Comparison of ENCODE assay signal across 10 mouse cellular contexts in genomic region chr13:93389242-93389625, GRCm38 (mm10).
DNase-seq lines count a peak whose midpoint lies in the region; ATAC-seq lines count a peak whose summit lies in the region.
"Had no signal": no experiment of that assay in that cellular context is flagged by ENCODE, and none has a peak within 500 bp of the region (broad histone marks: within the 10 kb centered on the region; RNA-seq: fewer than 3 reads in every experiment).

No protein-coding gene starts in this region.

- no peak overlapping the region for H3K4me3 ChIP-seq in kidney, embryonic 16.5 days (ENCODE audit: low read length)
- H3K4me3 ChIP-seq in embryonic facial prominence, embryonic 10.5 days = no peak overlapping the region
- no peak overlapping the region for H3K4me3 ChIP-seq in liver, embryonic 12.5 days
- H3K4me3 ChIP-seq in forebrain, embryonic 12.5 days (replicated peaks) = no peak overlapping the region

- no peaks in the 10 kb centered on the region for H3K36me3 ChIP-seq in kidney, embryonic 16.5 days (ENCODE audit: insufficient read depth, low read length)
- H3K36me3 ChIP-seq in embryonic facial prominence, embryonic 10.5 days (replicated peaks) = peaks cover 25% of the 10 kb centered on the region
- peaks cover 11% of the 10 kb centered on the region for H3K36me3 ChIP-seq in liver, embryonic 12.5 days
- H3K36me3 ChIP-seq in forebrain, embryonic 12.5 days (replicated peaks) = peaks cover 3% of the 10 kb centered on the region; the same call in 1 of the 2 replicates

- peak overlapping the region; percentile 66 for H3K27ac ChIP-seq in kidney, embryonic 16.5 days (ENCODE audit: low read length)
- H3K27ac ChIP-seq in embryonic facial prominence, embryonic 10.5 days (replicated peaks) = no peak overlapping the region
- H3K27ac ChIP-seq in liver, embryonic 12.5 days = peak overlapping the region; percentile 97
- no peak overlapping the region for H3K27ac ChIP-seq in forebrain, embryonic 12.5 days

- DNase-seq in kidney, postnatal 36 days = no peak
- peak; percentile 72 for DNase-seq in R1 (ENCODE audit: low read depth, low spot score)
- peak; percentile 20 for DNase-seq in embryonic facial prominence, embryonic 10.5 days (ENCODE audit: low spot score)
- no peak for DNase-seq in urinary bladder, adult 18-20 months (ENCODE audit: low spot score in 2 of 2)
- DNase-seq in cerebellum, adult 11 months = no peak
- DNase-seq: layer of hippocampus, adult 9-11 months; thymus, adult 18-20 months had no signal

- H3K9me3 ChIP-seq in kidney, embryonic 16.5 days (ENCODE audit: low read length) = no peaks in the 10 kb centered on the region
- H3K9me3 ChIP-seq in embryonic facial prominence, embryonic 10.5 days = no peaks in the 10 kb centered on the region
- no peaks in the 10 kb centered on the region for H3K9me3 ChIP-seq in liver, embryonic 12.5 days (replicated peaks)
- no peaks in the 10 kb centered on the region for H3K9me3 ChIP-seq in forebrain, embryonic 12.5 days

- no peak overlapping the region for H3K9ac ChIP-seq in kidney, embryonic 16.5 days (replicated peaks; ENCODE audit: low read length)
- H3K9ac ChIP-seq in liver, embryonic 12.5 days = peak overlapping the region; percentile 60
- no peak overlapping the region for H3K9ac ChIP-seq in forebrain, embryonic 12.5 days

- WGBS in kidney, embryonic 16.5 days = 21% methylated on average over 2 of the region's 2 CpGs
- WGBS in embryonic facial prominence, embryonic 10.5 days = 61% methylated on average over 2 of the region's 2 CpGs
- WGBS in liver, embryonic 12.5 days (ENCODE audit: insufficient replicate concordance) = 38% methylated on average over 2 of the region's 2 CpGs
- 51% methylated on average over 2 of the region's 2 CpGs for WGBS in forebrain, embryonic 12.5 days

- H3K4me1 ChIP-seq in kidney, embryonic 16.5 days (ENCODE audit: insufficient read depth, low read length) = no peaks in the 10 kb centered on the region
- H3K4me1 ChIP-seq in embryonic facial prominence, embryonic 10.5 days = 0 out of 2 replicates have a peak, but pooled peaks cover 4% of the 10 kb centered on the region
- H3K4me1 ChIP-seq in liver, embryonic 12.5 days = peaks cover 61% of the 10 kb centered on the region
- H3K4me1 ChIP-seq in forebrain, embryonic 12.5 days = no peaks in the 10 kb centered on the region

- ATAC-seq in kidney, embryonic 16.5 days (ENCODE audit: low FRiP score, low TSS enrichment) = peak; percentile 92
- no peak for ATAC-seq in liver, embryonic 12.5 days
- no peak for ATAC-seq in forebrain, embryonic 12.5 days (ENCODE audit: low FRiP score)

- no peaks in the 10 kb centered on the region for H3K27me3 ChIP-seq in kidney, embryonic 16.5 days (ENCODE audit: insufficient read depth, low read length)
- H3K27me3 ChIP-seq in embryonic facial prominence, embryonic 10.5 days (replicated peaks; ENCODE audit: low read depth, poor library complexity, severe bottlenecking) = no peaks in the 10 kb centered on the region
- no peaks in the 10 kb centered on the region for H3K27me3 ChIP-seq in liver, embryonic 12.5 days (replicated peaks)
- no peaks in the 10 kb centered on the region for H3K27me3 ChIP-seq in forebrain, embryonic 12.5 days

- H3K4me2 ChIP-seq in kidney, embryonic 16.5 days (replicated peaks; ENCODE audit: low read depth, low read length) = no peak overlapping the region
- H3K4me2 ChIP-seq in liver, embryonic 12.5 days = peak overlapping the region; percentile 63
- no peak overlapping the region for H3K4me2 ChIP-seq in forebrain, embryonic 12.5 days

Comparison
In these comparisons a context has a peak if more than half of its experiments do, and no peak if none do; other contexts are left out.
1. H3K27ac ChIP-seq: peak in kidney, embryonic 16.5 days (single experiment) and liver, embryonic 12.5 days (single experiment); none in embryonic facial prominence, embryonic 10.5 days (single experiment) and forebrain, embryonic 12.5 days (single experiment).
2. DNase-seq: peak in R1 (single experiment) and embryonic facial prominence, embryonic 10.5 days (single experiment); none in kidney, postnatal 36 days (0 of 2), urinary bladder, adult 18-20 months (0 of 2) and cerebellum, adult 11 months (single experiment).